ENCODE assay signal across 9 mouse cellular contexts in the genomic region with DNA sequence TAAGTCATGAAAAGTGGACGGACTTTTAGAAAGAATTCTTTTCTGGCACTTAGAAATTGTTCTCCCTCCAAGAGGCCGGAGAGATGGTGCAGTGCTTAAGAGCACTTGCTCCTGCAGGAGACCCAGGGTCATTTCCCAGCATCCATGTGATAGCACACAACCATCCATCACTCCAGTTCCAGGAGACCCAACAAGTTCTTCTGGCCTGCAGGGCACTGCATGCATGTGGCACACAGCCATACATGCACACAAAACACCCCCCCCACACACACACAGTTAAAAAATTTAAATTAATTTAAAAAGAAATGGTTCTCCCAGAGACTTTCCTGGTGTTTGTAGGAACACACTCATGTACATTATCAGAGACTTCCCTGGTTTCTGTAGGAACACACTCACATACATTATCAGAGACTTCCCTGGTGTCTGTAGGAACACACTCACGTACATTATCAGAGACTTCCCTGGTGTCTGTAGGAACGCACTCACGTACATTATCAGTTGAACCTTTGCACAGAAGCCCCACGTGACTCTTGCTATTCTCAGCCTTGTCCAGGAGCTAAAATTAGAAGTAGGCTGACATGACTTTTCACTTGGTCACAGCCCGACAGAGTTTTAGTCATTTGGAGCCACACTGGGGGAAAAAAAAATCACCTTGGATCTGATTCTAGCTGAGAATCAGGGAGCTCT. TPM values are rescaled to one million over a fixed set of nuclear protein-coding genes. Genes with fewer than 3 reads are reported as not detected.
DNase-seq lines count a peak whose midpoint lies in the region; ATAC-seq and TF ChIP-seq lines count a peak whose summit lies in the region.
"Had no signal": no experiment of that assay in that cellular context is flagged by ENCODE, and none has a peak within 500 bp of the region (broad histone marks: within the 10 kb centered on the region; RNA-seq: fewer than 3 reads in every experiment).

Gene Lrrc39 (plus strand): TSS at position 566 of the 687 bp plus-strand sequence.

- TF ChIP-seq CTCF in embryonic fibroblast, embryonic 13.5 days (IDR thresholded peaks at IDR 0.05; ENCODE audit: borderline replicate concordance, insufficient read depth, low read length), result no peak

- TF ChIP-seq POLR2A in embryonic fibroblast, embryonic 13.5 days (IDR thresholded peaks at IDR 0.05; ENCODE audit: low read depth, low read length), result no peak

- no peaks in the 10 kb centered on the region for H3K27me3 ChIP-seq in heart, embryonic 15.5 days
- H3K27me3 ChIP-seq: hindbrain, embryonic 15.5 days had no signal

- peak within 1 kb of the TSS; percentile 56 for H3K4me2 ChIP-seq in heart, embryonic 15.5 days
- H3K4me2 ChIP-seq: hindbrain, embryonic 15.5 days had no signal

- ATAC-seq in heart, embryonic 15.5 days (replicated peaks; ENCODE audit: insufficient number of reproducible peaks, insufficient read depth, low FRiP score, low read depth), result peak; percentile 87
- ATAC-seq in megakaryocyte, adult 5-6 weeks (ENCODE audit: poor library complexity, severe bottlenecking), result peak; percentile 54
- no peak for ATAC-seq in CD4-positive, CD25-positive, alpha-beta regulatory T cell, adult 4 months

- peaks cover 20% of the 10 kb centered on the region for H3K36me3 ChIP-seq in heart, embryonic 15.5 days
- H3K36me3 ChIP-seq: hindbrain, embryonic 15.5 days had no signal

- H3K4me3 ChIP-seq in embryonic fibroblast, embryonic 13.5 days (ENCODE audit: insufficient read depth, low read length), result no peak within 1 kb of the TSS
- H3K4me3 ChIP-seq in heart, embryonic 15.5 days, result peak within 1 kb of the TSS; percentile 54
- H3K4me3 ChIP-seq: hindbrain, embryonic 15.5 days had no signal

- H3K9ac ChIP-seq in heart, embryonic 15.5 days, result peak within 1 kb of the TSS; percentile 54
- H3K9ac ChIP-seq: hindbrain, embryonic 15.5 days had no signal

- 18% methylated on average over 7 of the region's 7 CpGs for WGBS in heart, embryonic 15.5 days

- peak within 1 kb of the TSS; percentile 27; the same call in 1 of the 2 replicates for H3K27ac ChIP-seq in embryonic fibroblast, embryonic 13.5 days (ENCODE audit: insufficient read depth, low read length)
- peak within 1 kb of the TSS; percentile 98 for H3K27ac ChIP-seq in heart, embryonic 15.5 days
- H3K27ac ChIP-seq: hindbrain, embryonic 15.5 days had no signal

- peak; percentile 21 to 74 for DNase-seq in adrenal gland, adult (ENCODE audit: inconsistent age in 2 of 2, low spot score in 1 of 2)
- DNase-seq in adrenal gland, adult 18-20 months (ENCODE audit: low spot score in 2 of 2), result no peak
- DNase-seq in left cerebral cortex, postnatal 10 days (ENCODE audit: extremely low spot score in 1 of 2, low spot score in 2 of 2), result no peak
- DNase-seq in kidney, adult 18-20 months, result no peak

- no peaks in the 10 kb centered on the region for H3K9me3 ChIP-seq in heart, embryonic 15.5 days (replicated peaks)
- H3K9me3 ChIP-seq: hindbrain, embryonic 15.5 days had no signal

- intact Hi-C loops in left cerebral cortex, postnatal 10 days (cut with DNase I), result no loop called here

- H3K4me1 ChIP-seq in embryonic fibroblast, embryonic 13.5 days (ENCODE audit: control insufficient read depth, insufficient read depth, low read length), result no peaks in the 10 kb centered on the region
- H3K4me1 ChIP-seq in heart, embryonic 15.5 days (replicated peaks), result peaks cover 15% of the 10 kb centered on the region
- H3K4me1 ChIP-seq: hindbrain, embryonic 15.5 days had no signal

RNA-seq across cellular contexts. Expression of gene Lrrc39, which starts in this region (rescaled TPM):
- total RNA-seq in adrenal gland, adult 18-20 months (2021), result 1 to 10 TPM; 1.8 to 9.0 TPM
- polyA plus RNA-seq in embryonic fibroblast, embryonic 13.5 days (2011; ENCODE audit: insufficient read length, low read depth, missing spikeins), result 0.43 TPM in 1 of 2 replicates, not detected in the other
- 29.7 and 35.8 TPM in 2 replicates for polyA plus RNA-seq in heart, embryonic 15.5 days (2015; fragmentation: Nextera tagmentation; extraction: Ambion mirVana)
- 0.14 TPM in 1 of 2 replicates, not detected in the other for total RNA-seq in megakaryocyte, adult 5-6 weeks (2015)
- 0.04 and 0.40 TPM in 2 replicates for total RNA-seq in megakaryocyte, adult 5-6 weeks (2017)
- under 1 TPM; 0.14 to 0.17 TPM for total RNA-seq in left cerebral cortex, postnatal 10 days (2021)
- polyA plus RNA-seq in CD4-positive, CD25-positive, alpha-beta regulatory T cell, adult 4 months (2017; shearing (Covaris generic)), result under 1 TPM; 0.94 to 0.98 TPM

Comparison
In these comparisons a context has a peak if more than half of its experiments do, and no peak if none do; other contexts are left out.
1. RNA of gene Lrrc39 (polyA plus RNA-seq): 29.7 to 35.8 TPM in heart, embryonic 15.5 days; 0.94 to 0.98 TPM in CD4-positive, CD25-positive, alpha-beta regulatory T cell, adult 4 months and 0.43 TPM in embryonic fibroblast, embryonic 13.5 days; every median in the first group is over 10 times any median in the second.
2. DNase-seq: peak in adrenal gland, adult (2 of 2); none in adrenal gland, adult 18-20 months (0 of 2), left cerebral cortex, postnatal 10 days (0 of 2) and kidney, adult 18-20 months (single experiment).
3. Peak in ATAC-seq in megakaryocyte, adult 5-6 weeks; RNA of the gene not detected or under 1 TPM.